Mouse (Mus musculus): ENCODE data around the gene Defb3. TPM values are rescaled to one million over a fixed set of nuclear protein-coding genes. Genes with fewer than 3 reads are reported as not detected.
"Not testable (repeated sequence)": the region's sequence is repeated elsewhere in the genome, so short reads cannot be mapped to it uniquely, and the experiment has no call there.

Defb3 gene
- not detected for total RNA-seq (2021)
- long read RNA-seq, experiment 1: 0 reads
- long read RNA-seq, experiment 2: 0 reads

DNA sequence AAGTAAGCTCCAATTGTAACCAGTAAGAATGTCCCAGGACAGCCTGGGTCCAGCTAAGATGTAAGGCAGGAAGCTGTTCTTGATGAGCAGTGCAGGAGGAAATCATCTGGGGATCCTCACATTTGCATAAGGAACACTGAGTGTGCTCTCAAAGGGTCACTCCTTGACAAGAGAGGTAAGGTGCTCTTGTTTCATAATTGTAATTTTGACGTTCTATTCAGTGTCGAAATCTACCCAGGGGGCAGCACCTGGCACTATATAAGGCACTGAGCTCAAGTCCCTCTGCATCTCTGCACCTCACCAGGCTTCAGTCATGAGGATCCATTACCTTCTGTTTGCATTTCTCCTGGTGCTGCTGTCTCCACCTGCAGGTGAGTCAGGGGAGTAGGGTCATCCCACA is at the start of gene Defb3:
Defb3 (plus strand) TSS at position 301 of the 400 bp plus-strand sequence.
- DNase-seq (ENCODE audit: low spot score in 2 of 2): not testable (repeated sequence)

DNA sequence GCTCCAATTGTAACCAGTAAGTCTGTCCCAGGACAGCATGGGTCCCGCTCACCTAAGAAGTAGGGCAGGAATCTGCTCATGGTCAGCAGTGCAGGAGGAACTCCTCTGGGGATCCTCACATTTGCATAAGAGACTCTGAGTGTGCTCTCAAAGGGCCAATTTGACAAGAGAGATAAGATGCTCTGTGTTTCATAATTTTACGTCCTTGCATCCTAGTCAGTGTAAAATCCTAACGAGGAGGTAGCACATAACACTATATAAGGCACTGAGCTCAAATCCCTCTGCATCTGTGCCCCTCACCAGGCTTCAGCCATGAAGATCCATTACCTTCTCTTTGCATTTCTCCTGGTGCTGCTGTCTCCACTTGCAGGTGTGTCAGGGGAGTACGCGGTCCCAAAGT is 45.9 kb upstream of the Defb3 start, which contains the start of gene Defb5:
Defb5 (plus strand) TSS at position 301 of the 400 bp plus-strand sequence.
- DNase-seq (ENCODE audit: low spot score in 2 of 2): no peak

DNA sequence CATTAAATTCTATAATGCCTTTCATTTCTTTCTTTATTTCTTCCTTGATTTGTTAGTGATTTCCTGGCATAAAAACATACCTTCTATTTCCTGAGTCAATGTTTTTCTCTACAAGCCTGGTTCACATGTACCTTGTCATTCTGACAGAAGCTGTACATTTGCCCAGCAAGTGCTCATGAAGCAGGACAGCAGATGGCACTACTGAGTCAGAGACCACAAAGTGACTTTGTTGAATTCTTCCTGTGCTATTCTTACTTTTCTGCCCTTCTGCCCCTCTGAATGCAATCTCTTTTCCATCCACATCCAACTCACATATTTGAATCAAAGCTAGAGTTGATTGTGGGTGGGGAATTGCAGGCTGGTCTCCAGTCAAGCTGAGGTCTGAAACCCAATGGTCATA is 35.0 kb upstream of the Defb3 start:
- no peak for DNase-seq (ENCODE audit: low spot score in 2 of 2)

DNA sequence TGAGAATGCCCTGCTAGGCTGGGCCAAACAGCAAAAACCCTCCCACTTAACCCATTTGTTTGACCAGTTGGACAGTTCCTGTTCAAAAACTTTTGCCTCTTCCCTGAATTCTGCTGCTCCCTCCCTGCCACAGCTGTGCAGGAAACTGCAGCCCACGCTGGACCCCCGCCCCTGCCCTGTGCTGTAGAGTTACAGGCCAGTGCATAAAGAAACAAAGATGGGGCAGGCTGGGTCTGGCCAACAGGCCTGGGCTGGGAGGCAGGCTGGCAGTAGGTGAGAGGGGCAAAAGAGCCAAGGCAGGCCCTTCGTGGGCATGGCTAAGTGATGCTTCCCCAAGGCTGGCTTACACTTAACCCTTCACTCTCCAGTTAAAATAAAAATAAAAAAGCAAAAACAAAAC is 33.5 kb upstream of the Defb3 start:
- no peak for DNase-seq (ENCODE audit: low spot score in 2 of 2)

DNA sequence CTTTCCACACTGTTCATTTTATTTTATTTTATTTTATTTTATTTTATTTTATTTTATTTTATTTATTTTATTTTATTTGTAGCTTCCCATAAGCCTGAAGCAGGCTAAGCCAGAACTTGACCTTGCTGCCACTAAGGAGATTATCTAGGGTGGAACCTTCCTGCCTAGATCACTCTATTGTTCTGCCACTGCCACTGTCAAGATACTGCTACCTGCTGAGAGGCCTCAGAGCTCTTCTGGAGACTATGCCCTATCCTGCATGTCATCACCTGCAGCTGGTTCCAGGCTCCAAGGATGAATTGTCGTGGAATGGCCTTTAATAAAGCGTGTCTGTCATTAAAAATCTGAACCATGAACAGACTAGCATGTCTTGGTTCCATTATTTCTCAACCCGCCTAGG is 5.2 kb downstream of the Defb3 start:
- DNase-seq (ENCODE audit: low spot score in 2 of 2): not testable (repeated sequence)

DNA sequence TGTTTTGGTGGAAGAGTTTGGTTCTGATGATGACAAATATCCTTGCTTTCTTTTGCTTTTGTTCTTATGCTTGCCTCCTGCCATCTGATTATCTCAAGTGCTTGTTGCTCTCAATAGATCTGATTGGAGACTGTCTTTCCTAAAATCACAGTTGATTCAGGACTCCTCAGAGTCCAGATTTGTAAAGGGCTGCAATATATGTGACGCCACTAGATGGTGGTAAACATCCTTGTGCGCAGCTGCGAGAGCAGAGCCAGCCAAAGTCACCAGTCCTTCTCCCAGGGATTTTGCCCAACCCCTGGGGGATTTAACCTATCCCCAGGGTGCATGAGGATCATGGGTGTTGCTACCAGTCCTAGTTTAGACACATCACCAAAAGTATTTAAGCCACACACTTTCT is 38.7 kb downstream of the Defb3 start:
- DNase-seq (ENCODE audit: low spot score in 2 of 2): no peak

Other genes starting within 250 kb of the Defb3 start
- 1 to 10 TPM in 1 of 2 experiments, not detected in 1; 2.4 TPM for gene Defb39, start 228.6 kb upstream of the Defb3 start, total RNA-seq (2021)
- not detected for gene Defb12, start 178.5 kb upstream of the Defb3 start, total RNA-seq (2021)
- gene Defb34, start 169.6 kb upstream of the Defb3 start, total RNA-seq (2021): not detected
- not detected for gene Gm45826, start 152.6 kb upstream of the Defb3 start, total RNA-seq (2021)
- gene Defb14, start 99.0 kb upstream of the Defb3 start, total RNA-seq (2021): not detected
- not detected for gene Defb4, start 94.7 kb upstream of the Defb3 start, total RNA-seq (2021)
- gene Defb6, start 67.9 kb upstream of the Defb3 start, total RNA-seq (2021): not detected
- not detected for gene Defb46, start 53.4 kb upstream of the Defb3 start, total RNA-seq (2021)
- not detected for gene Defb5, start 45.8 kb upstream of the Defb3 start, total RNA-seq (2021)
- not detected for gene Defb8, start 154.2 kb downstream of the Defb3 start, total RNA-seq (2021)
- not detected for gene Defb7, start 201.7 kb downstream of the Defb3 start, total RNA-seq (2021)

Data from adrenal gland, adult 18-20 months (tissue).